Mouse (Mus musculus): ENCODE measurements around the gene Rec114.

GRCm38 (mm10) chr9:58748142-58748541 is 4.4 kb upstream of the Rec114 start:
- TF ChIP-seq CTCF (IDR thresholded peaks at IDR 0.05; ENCODE audit: control insufficient read depth, insufficient read depth, insufficient replicate concordance, low read depth, low read length) = no peak
- no peak for TF ChIP-seq POLR2A (IDR thresholded peaks at IDR 0.05; ENCODE audit: control insufficient read depth, low read depth, low read length)
